Mouse (Mus musculus): ENCODE results near the gene Hsf5. TPM values are rescaled to one million over a fixed set of nuclear protein-coding genes. Genes with fewer than 3 reads are reported as not detected.

The Hsf5 gene
- total RNA-seq, 1 experiment from 2014 or later, result 0.09 TPM

DNA sequence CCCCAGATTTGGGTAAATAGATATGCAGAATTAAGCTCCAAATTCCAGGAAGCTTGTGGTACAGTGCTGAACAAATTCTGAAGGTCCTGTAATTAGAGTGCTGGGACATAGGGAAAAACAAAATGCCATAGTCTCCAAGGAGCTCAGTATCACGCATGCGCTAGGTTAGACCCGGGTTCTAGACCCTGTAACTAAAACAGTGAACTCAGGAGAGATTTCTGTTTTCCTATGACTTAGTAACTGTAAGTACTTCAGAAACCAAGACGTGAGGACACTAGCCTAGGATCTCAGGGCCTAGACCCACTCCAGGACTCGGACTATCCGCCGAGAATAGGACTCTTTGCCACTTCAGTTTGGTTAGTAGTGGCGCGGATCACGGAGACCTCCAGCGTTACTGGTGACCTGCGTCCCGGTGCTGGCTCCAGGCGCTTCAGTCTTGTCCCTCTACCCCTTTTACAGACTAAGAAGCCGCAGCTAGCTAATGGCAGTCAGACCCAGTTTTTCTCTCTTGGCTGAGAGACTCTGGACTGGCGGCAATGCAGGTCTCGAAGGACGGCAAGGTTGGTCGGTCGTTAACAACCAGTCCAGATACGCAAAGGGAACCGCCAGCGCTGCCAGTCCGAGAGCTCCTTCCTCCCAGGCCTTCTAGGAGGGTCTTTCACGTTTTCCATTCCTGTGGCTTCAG, 26.0 kb upstream of the Hsf5 start:
- peak; percentile 30 for DNase-seq

DNA sequence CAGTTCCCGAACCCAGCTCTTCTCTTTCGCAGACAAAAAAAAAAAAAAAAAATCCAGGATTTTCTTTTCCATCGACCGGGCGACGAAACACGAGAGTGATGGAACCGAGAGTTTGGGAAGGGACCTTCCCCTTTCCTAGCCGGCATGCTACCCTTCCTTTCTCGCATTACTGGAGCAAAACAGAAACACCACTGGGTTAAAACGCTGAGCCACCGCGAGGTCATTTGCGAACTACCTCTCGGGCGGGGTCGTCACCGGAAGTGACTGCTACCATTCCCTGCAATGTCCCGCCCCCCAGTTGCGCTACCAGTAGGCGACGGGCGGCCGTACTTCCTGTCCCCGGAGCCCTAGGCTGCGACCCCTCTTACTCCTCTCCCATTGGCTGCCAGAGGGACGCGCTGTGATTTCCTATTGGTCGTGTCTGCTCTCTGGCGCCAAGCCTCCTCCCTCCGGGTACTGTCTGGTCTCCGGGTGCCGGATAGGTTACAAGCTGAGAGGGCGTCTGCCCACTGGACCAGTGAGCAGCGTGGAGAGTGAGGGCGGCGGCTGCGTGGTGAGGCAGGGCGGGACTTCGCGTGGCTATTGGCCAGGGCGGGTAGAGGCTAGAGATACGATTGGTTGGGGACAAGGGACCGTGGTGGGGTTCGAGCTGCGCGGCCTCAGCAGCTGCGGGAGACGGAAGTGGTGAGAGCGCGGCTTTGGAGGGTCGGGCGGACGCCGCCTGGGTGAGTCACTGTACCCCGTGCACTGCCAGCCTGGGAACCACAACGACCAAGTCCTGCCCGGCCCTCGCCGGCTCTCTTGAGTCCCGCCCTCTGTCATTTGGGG, 25.2 kb upstream of the Hsf5 start, which contains the start of gene Mtmr4:
Gene Mtmr4, plus strand, starts transcription at position 637 of the 828 bp plus-strand sequence.
- peak; percentile 99 for DNase-seq

DNA sequence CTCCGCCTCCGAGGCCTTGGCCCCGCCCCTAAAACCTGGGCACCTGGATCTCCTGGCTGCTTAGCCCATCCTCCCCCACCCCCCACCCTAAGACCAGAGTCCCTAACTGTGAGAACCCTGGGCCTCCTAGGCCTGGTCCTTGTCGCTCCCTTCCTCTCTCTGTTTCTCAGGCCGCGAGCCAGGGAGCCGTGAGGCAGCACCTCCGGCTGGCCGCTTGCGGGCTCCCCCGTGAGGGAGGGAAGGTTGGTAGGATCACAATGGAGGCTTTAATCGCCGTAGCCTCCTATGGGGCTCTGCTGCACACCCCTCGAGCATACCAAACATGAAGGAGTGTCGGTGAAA, 24.6 kb upstream of the Hsf5 start:
- DNase-seq, result no peak

DNA sequence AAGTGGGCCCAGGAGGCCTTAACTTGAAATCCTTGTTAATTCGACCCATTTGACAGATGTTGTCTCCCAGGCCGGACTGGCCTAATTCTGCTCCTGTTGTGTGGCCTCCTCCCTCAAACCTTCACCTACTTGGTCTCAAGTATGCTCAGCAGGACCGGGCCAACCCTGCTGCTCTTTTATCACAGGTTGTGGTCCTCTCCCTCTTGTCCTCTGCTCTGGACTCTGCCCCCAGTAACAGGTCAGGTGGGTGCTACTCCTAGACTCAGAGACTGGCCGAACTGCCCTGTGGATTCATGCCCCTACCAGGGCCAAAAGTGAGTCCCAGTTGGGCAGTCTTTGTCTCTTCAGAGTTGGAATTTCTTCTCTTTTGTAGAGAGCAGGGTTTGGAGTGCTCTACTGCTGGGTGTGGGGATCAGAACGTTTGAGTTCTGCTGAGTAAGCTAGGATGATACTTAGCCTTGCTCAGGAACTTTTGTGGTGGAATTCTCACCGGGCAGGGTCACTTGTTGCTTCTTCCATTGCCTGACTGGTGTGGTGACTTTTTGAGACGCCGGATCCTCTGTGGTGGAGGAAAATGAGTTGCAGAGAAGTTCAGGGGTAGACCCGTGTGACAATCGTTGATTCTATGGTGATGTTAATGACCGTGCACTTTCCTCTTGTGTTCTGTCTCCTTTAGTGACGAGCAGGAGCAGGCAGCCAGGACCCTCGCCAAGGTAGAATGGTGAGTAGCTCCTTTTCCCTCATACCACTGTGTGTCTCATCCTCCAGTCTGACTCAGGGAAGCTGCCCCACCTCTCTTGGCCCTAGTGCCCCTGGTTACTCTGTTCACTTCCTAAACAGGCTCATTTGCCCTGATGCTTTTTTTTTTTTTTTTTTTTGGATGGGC, 24.0 kb upstream of the Hsf5 start:
- no peak for DNase-seq

DNA sequence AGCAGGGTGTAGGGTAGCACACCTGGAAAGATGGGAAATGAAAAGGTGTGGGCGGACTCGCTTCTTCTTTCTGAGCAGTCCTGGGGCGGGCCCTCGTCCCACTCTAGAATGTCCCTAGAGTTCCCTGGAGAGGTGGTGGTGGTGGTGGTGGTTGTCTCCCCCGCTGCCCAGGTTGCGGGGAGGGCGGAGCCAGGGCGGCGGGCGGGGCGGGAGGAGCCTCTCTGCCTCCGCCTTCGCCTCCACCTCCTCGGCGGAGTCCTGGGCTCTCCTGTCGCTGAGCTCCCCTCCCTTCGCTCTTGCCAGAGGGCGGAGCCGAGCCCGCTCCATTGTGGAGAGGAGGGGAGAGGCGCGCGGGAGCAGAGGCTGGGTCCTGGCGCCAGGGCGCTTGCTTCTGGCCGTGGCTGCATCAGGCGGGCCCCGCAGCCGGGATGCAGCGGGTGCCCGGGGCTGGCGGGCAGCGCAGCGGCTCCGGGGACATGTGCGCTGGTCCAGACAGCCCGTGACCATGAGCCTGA, 21.6 kb upstream of the Hsf5 start:
- DNase-seq, result peak; percentile 91

DNA sequence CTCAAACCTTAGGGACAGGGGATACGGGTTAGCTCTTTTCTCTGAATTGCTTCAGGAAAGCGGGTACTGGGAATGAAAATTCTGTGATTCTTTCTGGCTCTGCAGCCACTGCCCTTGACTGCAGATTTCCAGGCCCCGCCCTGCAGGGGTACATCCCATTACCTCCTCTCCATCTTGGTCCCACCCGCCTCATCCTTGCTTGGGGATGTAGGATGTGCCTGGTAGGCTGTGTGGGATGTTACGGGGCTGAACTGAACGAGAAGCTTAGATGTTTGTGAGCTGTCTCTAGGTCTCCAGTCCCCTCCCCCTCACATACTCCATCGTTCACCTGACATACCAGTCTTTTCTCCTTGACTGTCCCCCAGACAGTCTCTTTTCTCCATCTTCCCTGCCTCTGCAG, 21.0 kb upstream of the Hsf5 start:
- no peak for DNase-seq

DNA sequence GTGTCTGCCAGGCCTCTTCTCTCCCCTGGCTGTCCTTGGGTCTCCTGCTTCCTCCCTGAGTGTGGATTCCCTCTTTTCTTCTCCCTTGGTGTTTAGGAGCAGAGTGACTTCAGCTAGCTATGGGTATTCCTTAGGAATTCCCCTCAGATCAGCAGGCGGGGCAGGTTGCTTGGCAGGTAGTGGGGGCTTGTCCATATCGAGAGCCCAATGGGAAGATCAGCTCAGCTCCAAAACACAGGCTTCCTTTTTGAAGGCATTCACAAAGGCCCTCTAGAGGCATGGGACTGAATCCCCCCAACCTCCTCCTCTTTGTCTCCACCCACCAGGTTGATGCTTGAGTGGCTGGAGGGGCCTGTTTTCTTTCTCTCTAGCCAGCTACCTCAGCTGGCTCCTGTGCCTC, 20.5 kb upstream of the Hsf5 start:
- no peak for DNase-seq

DNA sequence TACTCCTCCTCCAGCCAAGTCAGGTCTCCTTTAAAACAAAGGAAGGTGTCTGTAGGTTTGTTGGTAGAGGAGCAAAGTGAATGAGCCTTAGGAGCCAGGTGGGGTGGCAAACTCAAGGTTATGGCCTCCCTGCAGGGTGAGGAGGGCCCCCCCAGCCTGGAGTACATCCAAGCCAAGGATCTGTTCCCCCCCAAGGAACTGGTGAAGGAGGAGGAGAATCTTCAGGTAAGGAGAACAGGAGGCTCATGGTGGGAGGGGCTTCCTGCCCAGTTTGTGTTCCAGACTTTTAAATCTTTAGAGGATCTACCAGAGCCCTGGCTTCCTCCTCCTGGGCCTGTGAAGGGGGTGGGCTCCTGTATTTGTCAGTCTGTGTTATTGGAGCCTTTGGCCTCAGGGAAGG, 19.9 kb upstream of the Hsf5 start:
- DNase-seq, result no peak

DNA sequence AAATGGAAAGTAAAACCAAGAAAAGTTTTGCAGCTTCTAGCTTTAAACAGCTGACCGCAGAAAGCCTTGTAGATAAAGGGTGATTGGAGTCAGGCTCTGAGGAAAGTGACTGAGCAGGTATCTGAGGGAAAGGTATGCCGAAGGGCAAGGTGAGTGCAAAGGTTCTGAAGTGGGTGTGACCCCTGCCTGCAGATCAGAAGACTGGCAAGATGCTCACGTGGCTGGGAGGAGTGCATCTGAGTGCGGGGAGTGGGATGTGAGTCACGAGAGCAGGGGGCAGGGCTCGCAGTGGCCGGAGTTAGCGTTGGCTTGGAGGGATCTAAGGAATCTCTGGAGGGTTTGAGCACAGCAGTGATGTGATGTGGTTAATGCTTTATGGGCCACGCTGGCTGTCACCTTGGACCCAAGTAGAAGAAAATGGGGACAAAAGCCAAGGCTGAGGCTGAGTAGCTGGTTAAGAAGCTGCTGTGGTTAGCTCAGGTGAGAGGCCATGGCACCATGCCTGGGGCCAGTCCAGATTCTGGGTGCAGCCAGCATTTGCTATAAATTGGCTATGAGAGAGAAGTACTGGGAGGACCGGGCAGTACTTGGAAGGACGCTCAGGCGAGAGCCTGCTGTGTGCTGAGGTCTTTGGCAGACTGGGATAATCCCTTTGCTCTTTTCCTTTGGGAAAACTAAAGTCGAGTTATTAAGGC, 17.4 kb upstream of the Hsf5 start:
- DNase-seq, result no peak

DNA sequence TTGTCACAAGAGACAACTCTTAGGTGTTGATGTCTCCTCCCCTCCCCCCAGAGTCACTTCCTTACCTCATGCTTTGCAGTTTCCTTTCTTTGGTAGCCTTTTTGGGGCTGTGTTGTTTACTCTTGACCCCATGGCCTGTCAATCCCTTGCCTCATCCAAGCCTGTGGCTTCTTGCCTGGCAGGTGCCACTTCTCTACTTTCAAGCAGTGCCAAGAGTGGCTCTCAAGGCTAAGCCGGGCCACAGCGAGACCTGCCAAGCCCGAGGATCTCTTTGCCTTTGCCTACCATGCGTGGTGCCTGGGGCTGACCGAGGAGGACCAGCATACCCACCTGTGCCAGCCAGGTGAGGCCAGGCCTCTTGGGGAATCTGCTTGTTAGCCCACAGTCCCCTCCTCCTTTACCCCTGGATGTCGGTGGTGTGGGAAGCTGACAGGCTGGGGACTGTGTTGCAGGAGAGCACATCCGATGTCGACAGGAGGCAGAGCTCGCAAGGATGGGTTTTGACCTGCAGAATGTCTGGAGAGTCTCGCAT, 16.6 kb upstream of the Hsf5 start:
- no peak for DNase-seq

DNA sequence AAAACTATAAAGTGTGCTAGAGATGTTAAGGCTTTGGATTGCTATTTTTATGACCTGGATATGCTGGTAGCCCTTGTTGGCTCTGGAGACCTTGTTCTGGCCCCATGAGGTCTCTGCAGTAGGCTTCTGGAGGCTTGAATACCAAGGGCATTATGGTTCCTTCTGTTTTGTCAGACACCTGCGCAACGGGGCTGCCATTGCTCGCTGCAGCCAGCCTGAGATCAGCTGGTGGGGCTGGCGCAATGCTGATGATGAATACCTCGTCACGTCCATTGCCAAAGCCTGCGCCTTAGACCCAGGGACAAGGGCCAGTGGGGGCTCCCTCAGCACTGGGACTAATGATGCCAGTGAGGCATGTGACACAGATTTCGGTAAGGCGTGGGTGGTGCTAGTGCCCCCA, 14.7 kb upstream of the Hsf5 start:
- no peak for DNase-seq

DNA sequence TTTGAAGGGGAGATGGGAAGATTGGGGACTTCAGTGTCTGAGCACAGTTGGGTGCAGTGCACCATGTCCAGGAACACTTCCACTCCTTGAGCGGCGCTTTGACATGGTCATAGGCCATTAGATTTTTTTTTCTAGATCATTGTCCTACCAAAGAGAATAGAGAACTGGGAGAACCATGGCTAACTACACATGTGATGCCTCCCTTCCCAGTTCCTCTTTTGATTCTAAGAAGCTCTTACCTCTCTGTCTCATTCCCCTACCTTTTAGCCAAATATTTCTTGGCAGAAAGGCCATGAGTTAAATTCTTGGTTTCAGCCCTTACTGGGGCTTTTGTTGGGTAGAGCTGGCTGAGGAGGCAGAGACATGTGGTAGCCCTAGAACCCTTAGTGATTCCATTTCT, 13.4 kb upstream of the Hsf5 start:
- DNase-seq, result no peak

DNA sequence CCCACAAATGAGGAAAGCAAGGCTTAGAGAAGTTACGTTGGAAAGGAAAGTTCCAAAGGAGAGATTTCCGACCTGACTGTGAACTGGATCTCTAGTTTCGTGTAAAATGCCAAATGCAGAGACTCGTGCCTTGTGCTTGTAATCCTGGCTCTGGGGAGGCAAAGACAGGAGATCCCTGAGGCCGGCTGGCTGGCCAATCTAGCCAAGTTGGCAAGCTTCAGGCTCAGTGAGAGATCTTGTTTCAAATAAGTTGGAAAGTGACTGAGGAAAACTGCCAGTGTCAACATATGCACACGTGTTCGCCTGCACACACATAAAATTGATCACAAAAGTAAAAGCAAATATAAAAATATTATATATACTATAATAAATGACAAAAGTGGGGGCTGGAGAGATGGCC, 7.7 kb upstream of the Hsf5 start:
- no peak for DNase-seq

DNA sequence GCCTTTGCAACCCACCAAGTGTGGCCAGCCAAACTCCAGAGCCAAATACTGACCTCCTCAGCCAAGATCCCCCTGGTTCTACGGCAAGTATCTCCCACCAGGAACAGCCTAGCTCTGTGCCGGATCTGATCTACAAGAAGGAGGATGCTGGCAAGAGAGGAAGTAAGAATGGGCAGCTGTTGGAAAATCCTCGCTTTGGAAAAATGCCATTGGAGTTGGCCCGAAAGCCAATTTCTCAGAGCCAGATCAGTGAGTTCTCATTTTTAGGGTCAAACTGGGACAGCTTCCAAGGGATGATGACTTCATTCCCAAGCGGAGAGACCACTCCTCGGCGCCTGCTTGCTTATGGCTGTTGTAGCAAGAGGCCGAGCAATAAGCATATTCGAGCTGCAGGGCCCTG, 5.4 kb upstream of the Hsf5 start:
- no peak for DNase-seq

DNA sequence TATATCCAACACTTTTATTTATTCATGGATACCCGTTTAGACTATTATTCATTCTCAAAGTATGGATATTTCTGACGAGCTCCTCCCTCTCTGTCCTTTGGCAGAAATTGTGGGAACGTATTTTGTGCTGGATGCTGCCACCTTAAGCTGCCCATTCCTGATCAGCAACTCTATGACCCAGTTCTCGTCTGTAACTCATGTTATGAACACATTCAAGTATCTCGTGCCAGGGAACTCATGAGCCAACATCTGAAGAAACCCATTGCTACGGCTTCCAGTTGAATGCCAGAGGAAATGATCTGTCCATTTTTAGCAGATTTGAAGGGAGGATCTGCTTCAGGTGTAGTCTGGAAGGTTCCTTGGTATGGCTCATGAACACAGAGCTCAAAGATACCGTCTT, 3.0 kb upstream of the Hsf5 start:
- DNase-seq, result no peak

DNA sequence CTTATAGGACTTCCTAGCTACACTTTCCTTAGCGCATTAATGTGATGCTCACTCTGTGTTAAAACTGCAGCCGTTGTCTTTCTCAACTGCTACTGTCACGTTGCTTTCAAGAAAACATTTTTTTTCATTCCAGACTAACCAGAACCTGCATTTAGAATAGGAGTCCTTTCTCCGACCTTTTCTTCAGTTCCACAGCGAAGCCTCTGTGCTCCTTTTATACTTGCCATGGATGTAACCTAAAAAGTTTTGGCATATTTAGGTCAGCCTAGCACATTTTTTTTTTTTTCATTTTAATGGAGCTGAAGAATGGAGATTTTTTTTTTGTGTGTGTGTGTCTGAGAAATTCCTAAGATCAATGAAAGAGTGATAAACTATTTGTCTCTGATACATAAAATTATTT, 1.4 kb upstream of the Hsf5 start:
- no peak for DNase-seq

DNA sequence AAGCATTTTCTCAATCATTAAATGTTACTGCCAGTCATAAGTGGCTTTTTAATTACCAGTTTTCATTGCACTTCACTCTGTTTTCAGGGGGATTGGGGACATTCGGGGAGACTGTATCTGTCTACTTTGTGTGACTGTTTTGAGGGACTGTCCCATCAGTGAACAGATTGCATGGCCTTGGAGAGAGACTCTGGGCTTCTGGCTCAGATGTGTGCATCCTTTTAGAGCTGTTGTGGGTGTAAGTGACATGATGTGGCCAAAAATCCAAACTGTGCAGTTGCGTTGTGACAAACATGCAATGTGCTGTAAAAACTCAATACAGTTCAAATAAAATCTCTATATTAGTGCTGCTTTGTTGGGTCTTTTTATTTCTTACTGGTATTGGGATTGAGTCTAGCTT, 1.0 kb upstream of the Hsf5 start:
- DNase-seq, result no peak

DNA sequence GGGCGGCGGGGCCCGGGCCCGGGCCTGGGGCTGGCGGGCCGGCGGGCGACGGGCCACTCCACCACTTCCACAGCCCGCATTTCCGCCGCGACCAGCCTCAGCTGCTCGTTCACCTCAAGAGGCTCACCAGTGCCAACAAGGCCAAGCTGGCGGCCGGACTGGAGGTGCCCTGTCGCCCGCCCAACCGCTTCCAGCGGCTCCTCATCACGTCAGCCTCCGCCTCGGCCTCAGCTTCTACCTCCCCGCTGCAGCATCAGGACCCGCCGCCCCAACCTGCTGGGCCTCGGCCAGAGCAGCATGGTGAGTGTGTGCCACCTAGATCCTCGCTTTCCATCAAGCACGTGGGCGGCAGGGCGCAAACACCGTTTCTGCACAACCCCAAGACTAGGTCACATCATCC, 642 bp downstream of the Hsf5 start:
- DNase-seq, result no peak

DNA sequence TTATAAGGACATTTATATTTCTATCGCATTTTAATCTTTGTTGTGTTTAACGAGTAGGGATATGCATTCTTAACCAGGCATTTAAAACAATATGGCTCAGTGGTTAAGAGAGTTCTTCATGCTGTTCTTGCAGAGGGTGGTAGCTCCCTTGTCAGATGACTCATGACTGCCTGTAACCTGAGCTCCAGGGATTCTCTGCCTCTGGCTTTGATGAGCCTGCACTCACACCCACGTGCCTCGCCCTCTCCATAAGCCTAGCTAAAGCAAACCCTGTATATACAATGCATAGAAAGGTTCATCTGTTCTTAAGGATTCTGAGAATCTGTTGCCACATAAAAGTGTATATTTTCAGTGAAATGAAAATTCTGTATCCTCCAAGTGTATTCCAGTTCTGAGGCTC, 6.2 kb downstream of the Hsf5 start:
- DNase-seq, result no peak

DNA sequence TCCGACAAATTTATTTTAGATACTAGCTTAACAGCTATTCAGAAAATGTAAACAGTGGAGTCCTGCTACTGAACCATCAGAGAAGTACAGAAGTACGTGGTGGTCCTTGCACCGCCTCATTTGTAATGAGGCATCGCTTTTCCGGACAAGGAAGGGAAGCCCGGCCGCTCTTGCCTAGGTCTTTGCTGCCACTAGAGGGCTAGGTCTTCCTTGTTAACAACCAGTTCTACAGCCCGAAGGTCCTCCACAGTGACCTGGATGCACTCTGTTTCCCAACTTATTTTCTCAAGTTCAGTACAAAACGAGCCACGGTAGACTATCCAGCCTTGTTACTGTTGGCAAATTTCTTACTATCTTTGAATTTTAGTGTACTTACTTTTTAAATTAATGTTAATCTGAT, 12.9 kb downstream of the Hsf5 start:
- peak; percentile 43 for DNase-seq

DNA sequence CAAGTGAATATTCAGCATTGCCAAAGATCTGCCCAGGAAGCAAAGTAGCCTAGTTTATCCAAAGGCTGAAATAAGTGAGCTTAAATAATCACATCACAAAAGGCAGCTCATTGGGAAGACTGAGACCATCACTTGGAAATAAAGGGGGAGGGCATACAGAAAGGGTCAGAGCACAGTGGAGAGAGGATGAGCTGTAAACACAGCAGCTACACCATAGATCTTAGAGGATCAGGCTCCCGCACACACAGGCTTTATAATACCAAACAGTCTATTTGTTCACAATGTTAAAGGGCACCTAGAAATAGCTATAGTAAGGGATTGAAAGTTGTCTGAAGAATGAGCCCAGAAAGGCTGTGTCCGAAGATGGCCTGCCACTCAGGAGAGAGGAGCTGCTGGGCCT, 21.8 kb downstream of the Hsf5 start:
- DNase-seq, result no peak

DNA sequence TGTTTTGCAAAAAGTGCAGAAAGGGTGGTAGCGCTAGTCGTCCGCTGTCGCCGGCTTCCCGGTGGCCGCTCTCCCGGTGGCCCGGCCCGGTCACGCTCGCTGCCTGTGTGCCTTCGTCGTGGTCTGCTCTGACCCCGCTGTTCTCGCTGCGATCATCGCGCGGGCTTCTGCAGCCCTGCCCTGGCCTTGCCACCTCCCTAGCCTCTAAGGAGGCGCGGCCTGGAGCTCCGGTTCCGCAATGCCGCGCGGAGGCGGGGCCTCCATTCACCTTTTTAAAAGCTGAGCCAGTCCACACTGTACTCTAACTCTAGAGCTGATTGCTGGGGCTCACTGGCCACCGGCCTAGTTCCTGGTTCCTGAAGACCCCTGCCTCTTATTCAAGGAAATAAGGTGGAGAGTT, 22.2 kb downstream of the Hsf5 start:
- peak; percentile 79 for DNase-seq
